Mouse (Mus musculus) c-Kit-negative CD71-positive TER-119-positive erythroid progenitor cells, embryonic 14.5 days (primary cell): ENCODE results near the gene Nkd2.

ENCODE experiments used
- DNase-seq: peaks from one replicate; pipeline ENCODE4 v3.0.0-alpha.2; 2013; ENCODE audit warnings: low read depth, low spot score

Gene Nkd2

DNA sequence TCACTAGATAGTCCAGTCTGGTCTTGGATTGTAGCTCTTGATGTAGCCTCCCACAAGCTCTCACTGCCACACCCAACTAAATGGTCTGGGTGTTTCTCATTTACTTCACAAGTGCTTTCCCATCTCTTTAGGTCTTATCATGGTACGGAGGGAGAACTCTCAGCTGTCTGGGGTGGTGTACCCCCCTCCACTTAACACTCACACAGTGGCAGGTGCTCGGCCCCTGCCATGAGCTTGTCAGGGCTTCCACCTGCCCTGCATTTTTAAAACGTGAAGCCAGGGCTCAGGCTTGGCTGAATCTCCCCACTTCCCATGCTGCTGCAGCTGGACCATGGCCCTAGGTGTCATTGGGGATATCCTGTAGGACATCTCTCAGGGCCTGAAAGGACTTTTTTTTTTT lies 28.5 kb downstream of the Nkd2 start:
- no peak for DNase-seq

DNA sequence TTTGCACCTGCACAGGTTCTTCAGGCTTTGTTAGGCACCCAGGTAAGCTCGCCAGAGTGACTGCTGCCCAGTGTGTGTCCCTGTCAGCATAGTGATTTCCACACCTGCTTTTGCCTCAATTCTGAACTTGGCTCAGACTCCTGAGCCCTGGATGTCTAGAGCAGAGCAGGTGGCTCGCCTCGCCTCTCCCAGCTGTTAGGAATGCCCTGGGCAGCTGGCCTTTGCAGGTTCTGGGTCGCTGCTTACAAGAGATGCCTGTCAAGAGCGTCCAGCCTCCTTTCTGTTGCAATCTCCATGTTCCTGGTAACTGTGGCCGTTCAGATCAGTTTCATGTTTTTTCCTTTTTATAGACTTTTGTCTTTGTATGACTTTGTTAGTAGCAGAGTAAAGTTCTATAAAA lies 31.1 kb downstream of the Nkd2 start:
- DNase-seq: no peak

DNA sequence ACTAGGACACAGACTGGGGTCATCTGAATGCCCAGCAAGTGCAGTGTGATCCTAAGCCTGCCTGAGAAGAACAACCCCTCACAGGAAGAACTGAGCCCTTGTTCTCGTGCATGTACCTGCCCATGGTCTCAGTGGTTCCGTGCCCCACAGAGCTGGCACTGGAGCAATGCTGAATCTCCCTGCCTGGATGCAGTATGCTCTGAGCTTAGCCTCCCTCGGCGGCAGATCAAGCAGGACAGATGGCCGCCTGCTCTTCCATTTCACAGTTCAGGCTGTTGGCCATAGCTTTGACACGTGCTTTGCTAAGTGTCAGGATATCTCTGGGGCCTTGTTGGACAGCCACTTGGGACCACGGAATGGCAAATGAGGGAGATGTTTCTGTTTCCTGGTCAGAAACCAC lies 33.2 kb downstream of the Nkd2 start:
- DNase-seq: no peak

DNA sequence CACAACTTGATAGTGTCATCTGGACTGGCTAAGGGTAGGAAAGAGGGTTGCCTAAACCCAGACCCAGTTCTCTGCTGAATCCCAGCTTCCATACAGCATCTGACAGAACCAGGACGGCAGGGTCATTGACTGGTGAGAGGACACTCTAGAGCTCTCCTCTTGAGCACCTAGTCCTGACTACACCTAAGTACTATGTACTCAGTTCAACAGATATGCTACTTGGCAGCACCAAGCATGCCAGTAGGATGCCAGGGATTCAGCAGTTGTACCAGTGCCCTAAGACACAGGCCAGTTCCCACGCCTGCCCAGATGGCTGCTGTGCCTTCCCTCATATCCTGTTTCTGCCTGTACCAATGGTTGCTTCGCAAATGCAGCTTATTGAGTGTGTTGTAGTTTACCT lies 34.5 kb downstream of the Nkd2 start:
- no peak for DNase-seq

DNA sequence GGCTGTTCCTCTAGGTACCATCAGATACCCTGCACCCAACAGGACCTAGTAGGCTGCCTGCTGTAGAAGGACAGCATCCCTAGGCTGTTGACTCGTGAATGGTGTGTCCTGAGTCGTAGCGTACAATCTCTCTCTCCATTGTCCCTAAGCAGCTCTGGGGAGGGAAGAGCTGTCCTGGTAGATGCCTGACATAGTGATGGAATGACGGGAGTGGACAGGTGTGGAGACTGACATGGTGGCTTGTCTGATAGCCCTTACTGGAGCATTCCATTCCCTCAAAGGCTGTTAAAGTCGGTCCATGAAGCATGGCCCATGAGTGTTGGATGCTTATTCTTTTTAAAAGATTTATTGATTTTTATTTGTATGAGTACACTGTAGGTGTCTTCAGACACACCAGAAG lies 42.5 kb downstream of the Nkd2 start:
- DNase-seq: no peak

DNA sequence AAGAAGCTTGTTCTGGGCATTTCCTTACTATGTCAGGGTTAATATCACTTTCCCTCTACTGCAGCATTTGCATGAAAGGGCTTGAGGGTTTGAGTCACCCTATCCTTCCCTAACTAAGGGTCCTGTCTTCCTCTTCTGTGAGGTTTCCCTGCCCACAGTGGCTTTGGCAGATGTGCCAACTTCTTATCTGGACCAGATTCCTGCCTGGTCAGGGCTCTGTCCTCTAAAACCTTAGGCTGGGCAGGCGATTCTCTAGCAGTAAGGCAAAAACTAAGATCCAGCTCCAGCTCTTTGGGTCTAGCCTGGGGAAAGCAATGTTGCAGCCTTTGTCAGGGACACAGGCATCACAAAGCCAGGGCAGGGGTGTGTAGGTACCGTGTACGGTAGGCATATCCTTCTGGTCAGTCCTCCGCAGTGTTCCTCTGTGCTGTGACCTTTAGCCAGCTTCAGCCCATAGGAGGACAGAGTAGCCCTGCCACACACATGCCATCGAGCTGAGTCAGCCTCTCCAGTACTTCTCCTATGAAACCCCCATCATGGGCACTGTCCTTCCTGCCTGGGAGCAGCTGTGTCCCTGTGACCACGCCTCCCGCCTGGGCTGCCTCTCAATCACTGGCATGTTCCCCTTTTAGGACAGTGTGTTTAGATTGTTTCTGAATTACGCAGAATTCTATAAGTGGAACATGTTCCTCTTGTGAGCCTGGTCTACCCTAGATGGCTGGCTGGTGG lies 43.8 kb downstream of the Nkd2 start:
- no peak for DNase-seq

DNA sequence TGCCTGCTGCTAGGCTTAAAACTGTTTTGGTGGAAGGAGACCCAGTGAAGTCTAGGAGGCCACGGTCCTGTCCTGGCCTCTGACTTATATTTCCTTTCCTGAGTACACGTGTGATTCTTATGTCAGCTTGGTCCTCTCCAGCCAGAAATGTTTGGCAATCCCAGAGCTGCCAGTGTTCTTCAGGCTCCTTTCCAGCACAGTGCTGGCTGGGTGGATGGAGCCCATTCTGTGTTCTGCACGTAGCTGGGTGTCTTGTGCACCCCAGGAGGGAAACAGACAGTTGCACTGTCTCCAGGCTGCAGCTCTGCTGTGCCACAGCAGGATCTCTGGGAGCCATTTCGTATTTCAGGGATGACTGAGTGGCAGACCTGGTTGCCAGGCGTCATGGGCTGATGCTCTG lies 48.3 kb downstream of the Nkd2 start:
- DNase-seq: no peak

DNA sequence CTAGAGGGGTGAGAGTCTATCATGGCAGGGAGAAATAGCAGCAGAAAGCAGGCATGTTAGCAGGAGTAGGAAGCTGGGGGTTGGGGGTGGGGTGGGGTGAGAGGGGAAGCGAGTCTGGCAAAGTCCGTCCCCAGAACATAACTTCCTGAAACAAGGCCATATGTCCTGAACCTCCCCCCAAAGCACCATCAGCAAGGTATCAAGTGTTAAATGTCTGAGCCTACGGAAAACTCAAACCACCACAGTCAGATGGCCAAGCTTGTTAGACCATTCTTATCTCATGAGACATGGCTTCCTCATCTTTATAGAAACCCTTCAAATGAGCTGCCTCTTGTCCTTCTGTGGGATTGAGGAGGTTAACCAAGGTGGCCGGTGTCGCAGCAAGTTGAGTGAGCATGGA lies 54.3 kb downstream of the Nkd2 start:
- DNase-seq: no peak

DNA sequence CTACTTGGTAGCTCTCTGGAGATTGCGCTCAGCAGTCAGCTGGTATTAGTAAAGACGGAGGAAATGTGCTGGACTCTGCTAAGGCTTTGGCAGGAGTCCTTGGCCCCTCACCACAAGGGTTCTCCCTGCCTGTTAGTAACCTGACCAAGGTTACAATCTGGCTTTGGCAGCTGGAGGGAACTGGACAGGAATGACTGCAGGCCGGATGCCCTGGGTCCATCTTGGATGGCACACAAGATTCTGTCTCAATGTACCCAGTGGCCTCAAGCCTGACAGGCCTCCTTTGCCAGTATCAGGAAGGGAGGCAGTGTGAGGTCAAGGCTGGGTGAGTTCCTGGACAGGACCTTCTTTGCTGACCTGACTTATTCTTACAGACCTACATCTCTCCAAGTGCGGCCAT lies 55.3 kb downstream of the Nkd2 start:
- DNase-seq: no peak

DNA sequence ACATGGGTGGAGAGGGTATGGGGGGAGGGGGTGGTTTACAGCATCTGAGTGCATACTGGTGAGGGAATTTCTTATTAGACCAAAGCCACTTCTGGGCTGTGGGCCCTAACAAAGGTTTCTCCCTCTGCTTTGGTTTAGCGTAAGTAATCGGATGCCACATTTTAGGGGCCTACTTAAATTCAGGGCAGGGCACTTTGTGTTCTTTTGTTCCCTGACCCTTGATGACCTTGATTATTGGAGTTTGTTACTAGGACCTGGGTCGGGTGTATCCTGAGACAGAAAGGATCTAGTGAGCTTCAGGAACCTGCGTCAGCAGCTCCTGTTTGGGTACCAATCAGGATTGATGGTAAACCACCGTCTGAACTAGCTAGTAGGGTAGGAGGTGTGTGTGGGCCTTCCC lies 64.9 kb downstream of the Nkd2 start:
- no peak for DNase-seq

DNA sequence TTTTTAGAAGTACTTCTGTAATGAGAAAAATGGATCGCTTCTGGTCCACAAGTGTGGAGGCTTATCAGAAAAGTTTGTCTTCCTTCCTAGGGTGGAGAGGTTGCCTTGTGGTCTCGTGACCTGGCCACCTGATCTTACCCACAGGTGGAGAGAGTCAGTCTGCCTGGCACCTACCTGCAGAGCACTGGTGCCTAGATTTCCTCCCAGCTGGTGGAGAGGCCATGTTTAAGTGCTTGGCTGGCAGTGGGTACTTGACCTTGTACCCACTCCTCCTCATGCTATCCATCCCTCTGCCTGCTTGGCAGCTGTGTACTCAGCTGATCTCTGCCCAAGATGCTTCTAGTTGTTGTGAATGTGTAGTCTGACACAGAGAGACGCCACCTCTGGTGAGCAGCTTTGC lies 69.9 kb downstream of the Nkd2 start:
- DNase-seq: no peak

DNA sequence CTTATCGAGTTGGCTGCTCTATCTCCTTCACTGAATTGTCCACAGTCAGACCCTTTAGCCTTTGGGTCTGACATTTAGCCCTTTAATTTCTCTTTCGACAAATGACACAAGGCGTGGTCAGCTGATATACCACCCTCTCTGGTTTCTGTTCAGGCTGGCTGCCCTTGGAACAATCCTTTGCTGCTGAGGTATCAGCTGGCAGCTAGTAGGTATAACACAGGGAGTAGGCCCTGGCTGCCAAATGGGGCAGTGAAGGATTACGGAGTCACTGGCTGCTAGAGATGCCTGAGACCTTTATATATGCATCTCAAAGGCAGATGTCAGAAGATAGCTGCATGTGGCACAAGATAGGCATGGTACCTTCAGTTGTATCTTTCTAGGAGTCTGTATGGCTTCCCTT lies 71.6 kb downstream of the Nkd2 start:
- DNase-seq: no peak

DNA sequence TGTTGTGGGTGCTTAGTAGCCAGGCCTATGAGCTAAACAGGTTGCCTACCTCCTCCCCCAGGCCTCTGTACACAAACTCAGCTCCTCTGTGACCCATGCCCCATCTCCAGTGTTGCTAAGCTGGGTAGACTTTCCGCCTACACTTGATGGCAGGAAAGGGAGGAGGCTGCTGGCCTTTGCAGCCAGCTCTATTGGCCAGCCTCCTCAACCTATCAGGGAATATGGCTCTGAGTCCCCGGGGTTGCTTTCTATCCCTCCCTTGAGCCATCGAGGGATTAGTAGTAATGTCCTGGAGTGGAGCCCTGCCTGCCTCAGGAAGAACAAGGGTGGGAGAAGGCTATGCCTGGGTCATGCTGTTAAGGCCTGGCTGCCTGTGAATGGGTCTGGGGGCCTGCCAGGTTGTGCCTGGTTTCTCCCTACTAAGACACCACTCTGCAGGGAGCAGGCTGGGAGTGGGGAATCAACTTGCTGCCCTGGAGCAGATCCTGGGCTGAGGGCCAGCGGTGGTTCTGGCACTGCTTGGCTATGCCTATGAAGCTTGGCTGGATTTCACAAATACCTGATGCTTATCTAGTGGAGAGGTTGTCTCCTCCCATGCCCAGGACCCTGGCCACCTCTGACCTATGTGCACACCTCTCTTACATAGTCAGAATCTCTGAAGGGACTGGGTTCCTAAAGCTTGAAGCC lies 73.8 kb downstream of the Nkd2 start:
- no peak for DNase-seq

DNA sequence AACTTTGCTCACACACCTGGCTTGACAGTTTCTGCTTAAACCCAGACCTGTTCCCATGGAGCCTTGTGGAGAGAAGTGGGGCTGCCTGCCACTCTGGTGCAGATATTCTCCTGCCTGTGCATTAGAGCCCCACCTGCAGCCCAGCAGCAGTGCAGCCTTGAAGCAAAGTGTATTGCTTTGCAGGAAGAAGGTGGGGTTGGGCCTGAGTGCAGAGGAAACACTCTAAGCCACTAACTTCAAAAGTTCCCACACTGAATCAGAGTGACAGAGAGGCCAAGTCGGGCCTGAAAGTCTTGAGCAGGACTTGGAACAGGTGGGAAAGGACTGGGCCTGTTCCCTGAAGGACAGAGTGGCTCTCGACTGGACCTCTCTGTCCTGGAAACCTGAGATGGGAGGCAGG lies 74.8 kb downstream of the Nkd2 start:
- no peak for DNase-seq

DNA sequence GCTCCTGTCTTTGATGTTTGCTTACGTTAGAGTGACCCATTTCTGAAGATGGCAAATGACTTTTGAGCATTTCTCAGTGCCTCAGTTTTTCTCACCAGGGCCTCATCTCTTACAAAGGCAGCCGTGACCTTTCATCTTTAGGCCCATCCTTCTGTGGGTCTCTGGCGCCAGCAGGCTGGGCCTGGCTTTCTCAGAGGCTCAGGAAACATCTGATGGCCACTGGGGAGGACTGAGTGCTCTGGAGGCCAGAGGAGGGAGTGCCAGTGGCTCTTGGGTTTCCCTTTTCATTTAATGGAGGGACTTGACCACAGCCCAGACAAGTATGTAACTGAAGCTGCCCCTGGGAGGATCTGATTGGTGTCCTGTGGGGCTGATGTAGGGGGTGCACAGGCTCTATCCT lies 76.3 kb downstream of the Nkd2 start:
- no peak for DNase-seq

DNA sequence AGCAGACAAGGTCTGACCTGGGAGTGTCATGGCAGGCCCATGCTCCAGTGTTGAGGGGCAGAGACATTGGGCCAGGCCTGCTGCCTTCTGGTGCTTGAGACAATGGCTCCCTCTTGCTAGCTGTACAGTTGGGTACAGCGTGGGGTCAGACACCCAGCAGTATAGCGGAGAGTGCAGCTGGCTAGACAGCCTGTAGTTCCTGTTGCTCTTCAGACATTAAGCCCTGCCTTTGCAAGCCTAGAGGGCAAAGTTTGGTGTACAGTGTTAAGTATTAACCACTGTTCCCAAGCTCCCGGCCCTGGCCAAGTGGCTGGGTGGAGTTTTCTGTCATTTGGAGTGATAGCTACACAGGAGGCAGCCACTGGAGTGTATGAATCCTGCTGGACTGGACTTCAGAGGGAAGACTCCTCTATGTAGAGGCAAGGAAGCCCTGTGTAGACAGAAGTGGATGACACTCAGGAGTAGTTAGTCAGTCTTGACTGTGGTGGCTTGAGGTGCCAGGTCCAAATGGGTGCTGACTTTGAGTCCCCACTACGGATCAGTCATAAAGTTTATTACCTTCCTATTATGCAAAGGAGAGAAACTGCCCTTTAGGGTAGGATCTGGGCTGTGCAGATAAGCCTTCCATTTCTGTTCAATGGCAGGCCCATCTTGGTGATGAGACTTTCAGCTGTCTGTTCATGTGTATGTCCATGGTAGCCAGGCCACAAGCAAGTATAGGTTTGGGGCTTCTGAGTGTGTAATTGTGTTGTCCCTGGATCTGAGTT lies 77.3 kb downstream of the Nkd2 start:
- no peak for DNase-seq
